ENCODE assay signal across 17 mouse cellular contexts in the genomic region with DNA sequence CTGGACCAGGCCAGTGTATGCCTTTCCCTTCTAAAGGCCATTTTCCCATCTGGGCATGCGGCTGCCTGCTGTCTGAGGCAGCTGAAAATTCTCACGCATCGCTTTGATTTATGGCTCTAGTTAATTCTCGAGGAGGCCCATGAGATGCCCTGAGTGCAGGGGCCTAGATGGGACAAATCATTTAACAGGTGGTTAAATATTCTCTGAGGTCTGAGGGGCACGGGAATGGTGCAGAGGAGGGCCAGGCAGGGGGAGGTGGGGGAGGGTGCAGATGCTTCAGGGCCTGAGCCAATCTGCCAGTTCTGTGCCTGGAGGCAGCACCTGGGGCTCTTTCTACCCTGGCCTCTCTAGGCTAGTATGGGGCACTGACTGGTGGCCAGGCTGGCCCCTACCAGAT.
A peak's percentile ranks its signal among the peaks of the same experiment; 100 is the strongest.
DNase-seq lines count a peak whose midpoint lies in the region; ATAC-seq and TF ChIP-seq lines count a peak whose summit lies in the region.
"Had no signal": no experiment of that assay in that cellular context is flagged by ENCODE, and none has a peak within 500 bp of the region (broad histone marks: within the 10 kb centered on the region; RNA-seq: fewer than 3 reads in every experiment).

No protein-coding gene starts in this region.

- ATAC-seq in kidney, postnatal 0 days (replicated peaks; ENCODE audit: low FRiP score, low read depth) = peak; percentile 81
- no peak for ATAC-seq in granulocyte monocyte progenitor cell, adult 5-6 weeks (replicated peaks; ENCODE audit: poor library complexity, severe bottlenecking)
- ATAC-seq: activated CD4-positive, CD25-positive, alpha-beta regulatory T cell, adult 4 months; forebrain, embryonic 14.5 days; midbrain, embryonic 13.5 days; Patski had no signal

- H3K4me1 ChIP-seq in kidney, postnatal 0 days (replicated peaks; ENCODE audit: insufficient read depth, low read length) = no peaks in the 10 kb centered on the region
- peaks cover 22% of the 10 kb centered on the region for H3K4me1 ChIP-seq in limb, embryonic 10.5 days
- no peaks in the 10 kb centered on the region for H3K4me1 ChIP-seq in heart, adult 2 months (ENCODE audit: control insufficient read depth, insufficient read depth, low read length)
- H3K4me1 ChIP-seq: midbrain, embryonic 13.5 days had no signal

- H3K4me2 ChIP-seq in kidney, postnatal 0 days (ENCODE audit: low read length) = no peak overlapping the region
- H3K4me2 ChIP-seq: hindbrain, embryonic 15.5 days; liver, embryonic 11.5 days; lung, embryonic 14.5 days; midbrain, embryonic 13.5 days had no signal

- intact Hi-C loops in heart, adult 2 months (cut with DNase I) = no loop called here

- no peak for TF ChIP-seq CTCF in kidney, postnatal 0 days (IDR thresholded peaks at IDR 0.05; ENCODE audit: low read depth)
- TF ChIP-seq CTCF in heart, adult 2 months (IDR thresholded peaks at IDR 0.05) = no peak

- 19% methylated on average over 5 of the region's 5 CpGs for WGBS in kidney, postnatal 0 days
- WGBS in limb, embryonic 10.5 days = 46% methylated on average over 5 of the region's 5 CpGs
- 84% methylated on average over 5 of the region's 5 CpGs for WGBS in heart, adult 2 months

- peak; percentile 5 for DNase-seq in gastrocnemius, postnatal 10 days
- no peak for DNase-seq in gastrocnemius, adult 8-10 months (ENCODE audit: low spot score in 2 of 2)
- peak; percentile 58 for DNase-seq in kidney, postnatal 0 days (ENCODE audit: low spot score)
- DNase-seq in kidney, adult 9 months = no peak
- peak; percentile 42 for DNase-seq in embryo, embryonic 11.5 days (ENCODE audit: low read depth, low spot score)
- no peak for DNase-seq in limb, embryonic 10.5 days (ENCODE audit: low spot score)
- DNase-seq in heart, adult 2 months = no peak
- DNase-seq: cerebellum, adult 18-20 months; lung, embryonic 14.5 days had no signal

- no peak for TF ChIP-seq POLR2A in heart, adult 2 months (IDR thresholded peaks at IDR 0.05; ENCODE audit: insufficient read depth, low read depth, low read length)

- H3K4me3 ChIP-seq in kidney, postnatal 0 days (replicated peaks; ENCODE audit: low read depth, low read length) = no peak overlapping the region
- H3K4me3 ChIP-seq in limb, embryonic 10.5 days = no peak overlapping the region
- H3K4me3 ChIP-seq in heart, adult 2 months = no peak overlapping the region
- H3K4me3 ChIP-seq: erythroblast, embryonic 14.5 days; hindbrain, embryonic 15.5 days; midbrain, embryonic 13.5 days had no signal

- H3K36me3 ChIP-seq in kidney, postnatal 0 days (ENCODE audit: insufficient read depth, low read length) = no peaks in the 10 kb centered on the region
- H3K36me3 ChIP-seq in limb, embryonic 10.5 days = no peaks in the 10 kb centered on the region
- no peaks in the 10 kb centered on the region for H3K36me3 ChIP-seq in heart, adult 2 months (ENCODE audit: control insufficient read depth, insufficient read depth, low read length)
- H3K36me3 ChIP-seq: hindbrain, embryonic 15.5 days; midbrain, embryonic 13.5 days had no signal

- H3K79me2 ChIP-seq in heart, adult 2 months (replicated peaks; ENCODE audit: control insufficient read depth, insufficient read depth, low read length) = no peaks in the 10 kb centered on the region

- no peak overlapping the region for H3K9ac ChIP-seq in kidney, postnatal 0 days (ENCODE audit: low read depth, low read length)
- no peak overlapping the region for H3K9ac ChIP-seq in heart, adult 2 months (ENCODE audit: low read depth, low read length)
- H3K9ac ChIP-seq: hindbrain, embryonic 15.5 days; lung, embryonic 14.5 days; midbrain, embryonic 13.5 days had no signal

- H3K27ac ChIP-seq in kidney, postnatal 0 days = peak overlapping the region; percentile 70
- H3K27ac ChIP-seq in limb, embryonic 10.5 days = peak overlapping the region; percentile 63; the same call in 1 of the 2 replicates
- no peak overlapping the region for H3K27ac ChIP-seq in heart, adult 2 months
- H3K27ac ChIP-seq: hindbrain, embryonic 15.5 days; midbrain, embryonic 13.5 days had no signal

- H3K27me3 ChIP-seq in kidney, postnatal 0 days (ENCODE audit: insufficient read depth, low read length) = no peaks in the 10 kb centered on the region
- H3K27me3 ChIP-seq in limb, embryonic 10.5 days (ENCODE audit: low read depth, poor library complexity, severe bottlenecking) = no peaks in the 10 kb centered on the region
- no peaks in the 10 kb centered on the region for H3K27me3 ChIP-seq in heart, adult 2 months (ENCODE audit: control insufficient read depth, insufficient read depth, low read length)
- H3K27me3 ChIP-seq: hindbrain, embryonic 15.5 days; midbrain, embryonic 13.5 days had no signal

- 0 out of 2 replicates have a peak, but pooled peaks cover 8% of the 10 kb centered on the region for H3K9me3 ChIP-seq in kidney, postnatal 0 days (replicated peaks; ENCODE audit: low read length)
- peaks cover 14% of the 10 kb centered on the region; the same call in 1 of the 2 replicates for H3K9me3 ChIP-seq in limb, embryonic 10.5 days (replicated peaks)
- H3K9me3 ChIP-seq: hindbrain, embryonic 15.5 days had no signal

- TF ChIP-seq EP300 in heart, adult 2 months (IDR thresholded peaks at IDR 0.05; ENCODE audit: insufficient read depth, low read depth, low read length) = no peak

Comparison
In these comparisons a context has a peak if more than half of its experiments do, and no peak if none do; other contexts are left out.
1. DNase-seq: peak in gastrocnemius, postnatal 10 days (single experiment), kidney, postnatal 0 days (single experiment) and embryo, embryonic 11.5 days (single experiment); none in gastrocnemius, adult 8-10 months (0 of 2), kidney, adult 9 months (single experiment), limb, embryonic 10.5 days (single experiment) and heart, adult 2 months (0 of 2).